Mouse (Mus musculus) brown adipose tissue, adult 24 weeks (tissue): Measurements from ENCODE around the gene Ctnnbl1. TPM values are rescaled to one million over a fixed set of nuclear protein-coding genes. Genes with fewer than 3 reads are reported as not detected.

Experiments
- H3K27ac ChIP-seq: fragments of 200-500 bp; replicated peaks from 2 replicates; pipeline ENCODE4 v1.5.1; 2012; ENCODE audit warnings: low read depth, mild to moderate bottlenecking, low read length
- H3K4me1 ChIP-seq: fragments of 200-500 bp; 2 replicates; pipeline ENCODE4 v1.6.1; 2012; ENCODE audit warnings: low read length, mixed read lengths; ENCODE audit not compliant: control insufficient read depth, insufficient read depth, insufficient read length
- H3K4me3 ChIP-seq: fragments of 200-500 bp; 2 replicates; pipeline ENCODE4 v1.5.1; 2012; ENCODE audit warnings: low read depth, mild to moderate bottlenecking, low read length, moderate library complexity; ENCODE audit not compliant: insufficient read depth
- polyA plus RNA-seq: library from polyadenylated mRNA; stranded (reverse); fragments of >200 nt; gene quantifications from 2 replicates; pipeline ENCODE4 v1.2.4, GENCODE M21; 2012; ENCODE audit not compliant: missing spikeins, insufficient read depth, insufficient read length

Gene Ctnnbl1
- polyA plus RNA-seq, 1 experiment, result 14.8 TPM

DNA sequence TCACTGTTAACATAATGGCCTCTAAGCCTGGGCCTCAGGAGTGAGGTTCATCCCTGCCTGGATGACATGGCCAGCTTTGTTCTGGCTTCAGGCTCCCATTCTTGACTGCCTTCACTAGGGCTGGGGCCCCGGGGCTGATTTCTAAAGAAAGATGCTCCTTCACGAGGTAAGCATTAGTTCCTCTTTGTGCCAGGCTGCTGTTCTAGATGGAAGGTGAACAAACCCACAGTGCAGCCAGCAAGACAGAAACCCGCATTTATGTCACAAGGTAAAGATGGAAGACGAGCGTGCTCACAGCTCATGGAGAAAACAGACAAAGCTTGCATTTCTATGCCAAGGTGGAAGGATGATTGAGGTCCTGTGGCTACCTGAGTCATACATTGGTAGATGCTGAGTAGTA, 108.6 kb downstream of the Ctnnbl1 start:
- H3K27ac ChIP-seq, result no peak overlapping the region
- peaks cover 5% of the 10 kb centered on the region for H3K4me1 ChIP-seq
- no peak overlapping the region for H3K4me3 ChIP-seq

GRCm38 (mm10) chr2:157853135-157853534, 115.9 kb downstream of the Ctnnbl1 start:
- Histone ChIP-seq H3K4me1 (peaks cover 13% of the 10 kb centered on the region), H3K27ac (no peak overlapping the region), H3K4me3 (no peak overlapping the region)

DNA sequence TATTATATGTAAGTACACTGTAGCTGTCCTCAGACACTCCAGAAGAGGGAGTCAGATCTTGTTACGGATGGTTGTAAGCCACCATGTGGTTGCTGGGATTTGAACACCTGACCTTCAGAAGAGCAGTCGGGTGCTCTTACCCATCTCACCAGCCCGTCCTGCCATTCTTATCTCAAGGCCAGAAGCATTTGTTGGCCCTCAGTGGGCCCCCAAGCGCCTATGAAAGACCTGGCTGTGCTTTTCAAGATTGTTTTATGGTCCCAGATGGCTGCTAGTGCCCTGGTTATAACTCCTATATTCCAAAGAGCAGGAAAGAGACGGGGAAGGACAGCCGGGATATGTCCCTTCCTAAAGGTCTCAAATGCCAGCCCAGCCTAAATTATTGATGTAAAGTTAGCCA, 118.6 kb downstream of the Ctnnbl1 start:
- no peak overlapping the region for H3K27ac ChIP-seq
- no peak overlapping the region for H3K4me3 ChIP-seq
- peaks cover 14% of the 10 kb centered on the region for H3K4me1 ChIP-seq

GRCm38 (mm10) chr2:157857496-157857895, 120.3 kb downstream of the Ctnnbl1 start:
- Histone ChIP-seq H3K4me3 (no peak overlapping the region), H3K27ac (no peak overlapping the region), H3K4me1 (peaks cover 14% of the 10 kb centered on the region)

GRCm38 (mm10) chr2:157858317-157858716, 121.1 kb downstream of the Ctnnbl1 start:
- no peak overlapping the region for H3K27ac ChIP-seq
- H3K4me3 ChIP-seq, result no peak overlapping the region
- peaks cover 14% of the 10 kb centered on the region for H3K4me1 ChIP-seq

DNA sequence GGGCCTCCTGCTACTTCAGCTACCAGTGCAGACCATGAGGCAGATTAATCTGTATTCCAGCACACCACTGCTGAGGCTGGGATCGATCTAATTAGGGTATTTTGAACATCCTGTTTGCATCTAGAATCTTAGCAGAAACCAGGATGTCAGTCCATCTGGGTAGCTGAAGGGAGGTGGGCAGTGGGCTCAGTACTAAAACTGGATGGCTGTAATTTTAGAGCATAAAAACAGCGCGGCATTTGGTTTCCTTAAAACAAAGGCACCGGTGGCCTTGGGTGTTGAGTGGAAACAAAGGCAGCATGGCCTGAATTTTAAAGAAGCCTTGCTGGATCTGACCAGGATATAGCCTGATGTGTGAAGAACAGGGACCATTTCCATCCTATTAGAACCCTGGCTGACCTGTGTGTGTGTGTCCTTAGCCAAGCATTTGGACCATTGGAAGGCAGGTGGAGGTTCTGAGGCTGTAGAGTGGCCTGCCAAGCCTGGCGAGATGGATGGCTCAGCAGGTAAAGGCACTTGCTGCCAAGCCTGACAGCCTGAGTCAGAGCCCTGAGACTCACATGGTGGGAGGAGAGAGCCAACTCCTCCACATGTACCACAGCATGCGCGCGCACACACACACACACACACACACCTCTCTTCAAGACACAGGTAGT, 122.0 kb downstream of the Ctnnbl1 start:
- no peak overlapping the region for H3K4me3 ChIP-seq
- no peak overlapping the region for H3K27ac ChIP-seq
- peaks cover 14% of the 10 kb centered on the region for H3K4me1 ChIP-seq

GRCm38 (mm10) chr2:157861273-157861944, 124.2 kb downstream of the Ctnnbl1 start:
- Histone ChIP-seq H3K4me3 (no peak overlapping the region), H3K27ac (no peak overlapping the region), H3K4me1 (peaks cover 12% of the 10 kb centered on the region)

- Histone ChIP-seq H3K27ac (no peak overlapping the region), H3K4me1 (peaks cover 8% of the 10 kb centered on the region), H3K4me3 (no peak overlapping the region)
These were observed 125.1 kb downstream of the Ctnnbl1 start for GRCm38 (mm10) chr2:157862306-157862705.

DNA sequence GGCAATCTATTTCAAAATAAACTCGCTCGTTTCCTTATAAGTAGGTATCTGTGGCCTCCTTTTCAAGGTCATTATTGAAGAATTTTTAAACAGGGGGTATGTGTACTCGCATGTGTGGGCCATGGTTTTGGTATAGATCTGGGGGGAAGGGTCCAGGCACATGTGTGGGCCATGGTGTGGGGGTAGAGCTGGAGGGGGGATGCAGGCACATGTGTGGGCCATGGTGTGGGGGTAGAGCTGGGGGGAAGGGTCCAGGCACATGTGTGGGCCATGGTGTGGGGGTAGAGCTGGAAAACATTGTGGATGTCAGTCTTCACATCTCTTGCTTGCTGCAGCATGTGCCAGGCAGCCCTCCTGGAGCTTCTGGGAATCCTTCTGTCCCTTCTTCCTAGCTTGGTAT, 129.9 kb downstream of the Ctnnbl1 start:
- peaks cover 4% of the 10 kb centered on the region for H3K4me1 ChIP-seq
- H3K27ac ChIP-seq, result no peak overlapping the region
- no peak overlapping the region for H3K4me3 ChIP-seq

DNA sequence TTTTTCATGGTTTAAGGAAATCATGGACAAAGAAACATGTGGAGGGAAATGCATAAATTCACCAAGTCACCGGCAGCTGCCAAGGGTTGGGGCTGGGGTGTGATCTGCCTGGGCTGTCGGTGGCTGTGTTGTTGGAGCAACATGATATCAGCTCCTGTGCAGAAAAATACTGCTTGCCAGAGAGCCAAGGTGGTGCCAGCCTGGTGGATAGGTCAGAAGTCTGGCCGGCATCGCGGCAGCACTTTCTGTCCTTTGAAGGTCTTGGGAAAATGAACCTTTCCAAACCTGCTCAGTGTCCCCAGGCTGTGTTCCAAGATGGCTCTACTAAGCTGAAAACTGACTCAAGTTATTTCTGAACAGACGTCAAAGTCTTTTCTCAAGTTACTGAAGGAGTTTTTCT, 133.0 kb downstream of the Ctnnbl1 start:
- Histone ChIP-seq H3K4me1 (peaks cover 9% of the 10 kb centered on the region), H3K27ac (no peak overlapping the region; the same call in 1 of the 2 replicates), H3K4me3 (no peak overlapping the region)

GRCm38 (mm10) chr2:157873223-157873622, 136.0 kb downstream of the Ctnnbl1 start:
- Histone ChIP-seq H3K4me1 (peaks cover 12% of the 10 kb centered on the region), H3K27ac (peak overlapping the region; percentile 91), H3K4me3 (no peak overlapping the region)

DNA sequence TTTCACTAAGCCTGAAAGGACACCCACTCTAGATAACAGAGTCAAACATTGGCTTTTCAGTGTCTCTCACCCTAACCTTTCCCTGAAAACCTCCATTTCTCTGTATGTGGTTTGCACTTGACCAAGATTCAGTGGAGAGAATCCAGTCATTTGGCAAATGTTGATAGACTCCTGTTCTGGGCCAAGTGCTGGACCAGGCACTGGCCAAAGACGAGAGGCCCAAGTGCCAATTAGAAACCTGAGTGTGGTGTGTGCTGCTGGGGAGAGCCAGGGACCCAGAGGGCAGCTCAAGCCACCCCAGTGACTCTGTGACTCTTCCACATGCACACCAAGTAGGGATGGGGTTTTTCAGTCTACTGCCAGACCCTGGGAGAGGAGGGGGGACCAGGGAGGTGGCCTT, 136.5 kb downstream of the Ctnnbl1 start:
- H3K27ac ChIP-seq, result peak overlapping the region; percentile 91

DNA sequence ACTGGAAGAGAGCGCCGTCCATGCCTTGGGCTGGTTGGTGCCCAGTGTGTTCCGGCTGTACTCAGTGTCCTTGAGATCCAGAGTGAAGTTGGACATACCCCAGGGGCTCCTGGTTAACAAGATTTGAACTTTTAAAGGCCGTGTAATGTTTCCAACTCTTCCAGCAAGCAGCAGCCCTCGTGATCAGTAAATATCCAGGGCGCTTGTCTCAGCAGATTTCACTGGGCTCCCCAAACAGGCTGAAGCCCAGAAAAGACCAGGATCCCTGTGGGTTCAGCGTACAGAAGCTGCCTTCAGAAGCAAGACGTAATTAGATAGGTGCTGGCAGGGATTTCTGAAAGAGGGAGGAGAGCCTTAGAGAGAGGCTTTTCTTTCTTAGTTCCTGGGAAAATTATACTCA, 137.9 kb downstream of the Ctnnbl1 start:
- Histone ChIP-seq H3K27ac (peak overlapping the region; percentile 29; the same call in 1 of the 2 replicates), H3K4me1 (peaks cover 12% of the 10 kb centered on the region), H3K4me3 (no peak overlapping the region)

More for the DNA sequence above, 136.5 kb downstream of the Ctnnbl1 start:
- Histone ChIP-seq H3K4me3 (no peak overlapping the region), H3K4me1 (peaks cover 12% of the 10 kb centered on the region)

DNA sequence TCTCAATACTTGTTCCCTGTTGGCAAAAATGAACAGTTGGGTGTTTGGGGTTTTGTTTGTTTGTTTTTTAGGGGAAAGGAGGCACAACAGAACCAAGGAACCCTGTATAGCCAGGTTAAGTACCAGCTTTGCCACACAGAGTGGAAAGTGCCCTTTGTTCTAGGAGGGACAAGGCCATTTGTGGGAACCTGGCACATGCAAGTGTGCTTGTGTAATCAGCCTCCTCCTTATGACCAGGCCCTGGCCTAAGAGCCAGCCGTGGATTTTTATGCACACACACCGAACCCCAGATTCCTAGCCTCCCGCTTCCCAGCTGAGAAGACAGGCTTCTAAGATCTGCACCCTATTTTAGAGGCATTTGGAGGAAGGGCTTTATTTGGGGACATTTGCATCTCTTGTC, 140.2 kb downstream of the Ctnnbl1 start:
- H3K4me1 ChIP-seq, result peaks cover 6% of the 10 kb centered on the region
- H3K4me3 ChIP-seq, result no peak overlapping the region
- H3K27ac ChIP-seq, result peak overlapping the region; percentile 58

GRCm38 (mm10) chr2:157877967-157878366, 140.8 kb downstream of the Ctnnbl1 start:
- Histone ChIP-seq H3K4me3 (no peak overlapping the region), H3K4me1 (peaks cover 5% of the 10 kb centered on the region; the same call in 1 of the 2 replicates), H3K27ac (no peak overlapping the region)

DNA sequence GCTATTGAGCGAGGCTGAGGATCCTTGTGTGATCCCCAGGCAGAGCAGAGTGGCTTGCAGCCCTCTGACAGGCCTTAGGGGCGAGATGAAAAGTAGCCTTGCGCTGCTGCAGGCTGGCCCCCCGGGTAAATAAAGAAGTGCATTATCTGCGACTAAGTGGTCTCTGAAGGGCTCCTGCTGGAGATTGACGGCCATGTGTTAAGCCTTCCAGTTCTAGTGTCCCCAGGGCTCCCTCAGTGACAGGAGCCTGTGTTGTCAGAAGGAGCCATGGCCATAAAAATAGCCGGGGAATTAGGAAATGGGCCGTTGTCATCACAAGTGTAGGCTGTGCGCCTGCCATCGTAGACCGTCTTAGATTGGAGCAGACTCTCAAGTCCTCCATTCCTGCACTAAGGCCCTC, 144.7 kb downstream of the Ctnnbl1 start:
- Histone ChIP-seq H3K27ac (no peak overlapping the region), H3K4me3 (no peak overlapping the region), H3K4me1 (peaks cover 3% of the 10 kb centered on the region; the same call in 1 of the 2 replicates)
